Mouse (Mus musculus): Measurements from ENCODE around the gene Cd81. TPM values are rescaled to one million over a fixed set of nuclear protein-coding genes. Genes with fewer than 3 reads are reported as not detected.

Cd81 gene
- polyA plus RNA-seq, 1 experiment from 2014 or later, result 472 TPM

DNA sequence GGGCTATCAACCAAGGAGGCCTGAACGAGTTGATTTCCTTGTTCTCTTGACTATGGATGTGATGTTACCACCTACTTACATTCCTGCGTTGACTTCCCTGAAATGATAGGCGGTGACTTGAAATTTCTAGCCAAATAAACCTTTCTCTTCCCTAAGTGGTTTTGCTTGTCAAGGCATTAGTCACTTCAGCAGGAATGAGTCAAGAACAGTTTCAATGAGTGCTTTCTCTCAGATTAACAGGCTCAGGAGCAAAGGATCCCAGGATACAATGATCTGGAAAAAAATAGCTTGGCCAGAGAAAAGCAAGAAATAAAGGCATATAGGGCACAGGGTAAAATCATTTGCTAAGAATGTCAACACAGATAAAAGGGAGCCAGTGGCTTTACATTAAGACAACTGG is 27.0 kb upstream of the Cd81 start:
- peaks cover 8% of the 10 kb centered on the region; the same call in 1 of the 2 replicates for H3K4me1 ChIP-seq
- H3K36me3 ChIP-seq, result peaks cover 5% of the 10 kb centered on the region; the same call in 1 of the 2 replicates
- DNase-seq (ENCODE audit: low spot score), result no peak
- WGBS, result 86% methylated on average over 3 of the region's 3 CpGs
- H3K27me3 ChIP-seq (ENCODE audit: insufficient read depth, poor library complexity, severe bottlenecking), result no peaks in the 10 kb centered on the region
- H3K27ac ChIP-seq, result no peak overlapping the region
- H3K4me3 ChIP-seq, result no peak overlapping the region
- no peaks in the 10 kb centered on the region for H3K9me3 ChIP-seq

- Histone ChIP-seq H3K27ac (no peak overlapping the region), H3K4me3 (no peak overlapping the region)
These were observed 25.3 kb upstream of the Cd81 start for GRCm38 (mm10) chr7:143027196-143027595.

DNA sequence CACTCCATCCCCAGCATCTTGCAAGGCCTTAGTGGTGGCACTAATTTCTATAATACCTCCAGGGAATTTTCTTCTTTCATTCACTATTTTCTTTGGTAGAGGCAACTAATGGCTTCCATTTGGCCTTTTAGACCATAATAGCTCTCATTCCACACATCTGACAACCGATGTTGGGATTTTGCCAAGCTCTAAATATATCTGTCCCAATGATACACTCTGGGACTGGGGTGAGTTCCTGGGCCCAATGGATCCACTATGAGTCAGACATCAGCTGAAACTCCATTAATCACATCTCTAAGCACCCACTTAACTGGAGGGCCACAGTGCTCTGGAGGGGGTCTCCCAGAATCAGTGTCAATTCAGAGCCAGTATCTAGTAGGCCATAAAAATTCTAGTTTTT is 20.7 kb upstream of the Cd81 start:
- Histone ChIP-seq H3K4me3 (no peak overlapping the region), H3K36me3 (peaks cover 9% of the 10 kb centered on the region; the same call in 1 of the 2 replicates), H3K9me3 (no peaks in the 10 kb centered on the region), H3K4me1 (peaks cover 8% of the 10 kb centered on the region; the same call in 1 of the 2 replicates), H3K27ac (no peak overlapping the region), H3K27me3 (ENCODE audit: insufficient read depth, poor library complexity, severe bottlenecking) (no peaks in the 10 kb centered on the region)
- DNase-seq (ENCODE audit: low spot score), result no peak
- 75% methylated on average over 1 of the region's 1 CpGs for WGBS

More at GRCm38 (mm10) chr7:143027196-143027595, 25.3 kb upstream of the Cd81 start:
- Histone ChIP-seq H3K9me3 (no peaks in the 10 kb centered on the region), H3K4me1 (peaks cover 8% of the 10 kb centered on the region; the same call in 1 of the 2 replicates), H3K27me3 (ENCODE audit: insufficient read depth, poor library complexity, severe bottlenecking) (no peaks in the 10 kb centered on the region), H3K36me3 (peaks cover 5% of the 10 kb centered on the region; the same call in 1 of the 2 replicates)
- DNase-seq (ENCODE audit: low spot score), result no peak
- 92% methylated on average over 4 of the region's 4 CpGs for WGBS

GRCm38 (mm10) chr7:143033581-143033980 is 19.0 kb upstream of the Cd81 start:
- H3K27me3 ChIP-seq (ENCODE audit: insufficient read depth, poor library complexity, severe bottlenecking), result no peaks in the 10 kb centered on the region
- H3K4me1 ChIP-seq, result no peaks in the 10 kb centered on the region
- H3K9me3 ChIP-seq, result no peaks in the 10 kb centered on the region
- H3K27ac ChIP-seq, result no peak overlapping the region
- no peak overlapping the region for H3K4me3 ChIP-seq
- peaks cover 9% of the 10 kb centered on the region; the same call in 1 of the 2 replicates for H3K36me3 ChIP-seq
- 86% methylated on average over 4 of the region's 4 CpGs for WGBS
- DNase-seq (ENCODE audit: low spot score), result no peak

DNA sequence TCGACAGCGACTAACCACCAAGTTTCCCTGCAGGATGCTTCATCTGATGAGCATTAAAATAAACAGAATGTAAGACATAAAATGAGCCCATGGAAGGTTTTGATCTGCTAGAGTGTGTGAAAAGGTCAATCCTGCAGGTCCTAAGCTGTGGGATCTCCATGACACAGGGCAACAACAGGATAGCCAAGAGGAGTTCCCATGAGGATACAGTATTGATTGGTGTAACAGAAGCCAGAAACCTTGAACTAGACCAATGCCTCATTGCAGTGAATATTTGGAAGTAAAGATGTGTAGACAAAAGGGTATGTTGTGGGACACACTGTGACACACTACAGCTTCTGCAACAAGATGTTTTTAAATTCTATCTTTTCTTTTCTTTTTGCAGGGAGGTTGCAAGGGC is 18.4 kb upstream of the Cd81 start:
- Histone ChIP-seq H3K27ac (no peak overlapping the region), H3K4me3 (no peak overlapping the region), H3K4me1 (no peaks in the 10 kb centered on the region), H3K27me3 (ENCODE audit: insufficient read depth, poor library complexity, severe bottlenecking) (no peaks in the 10 kb centered on the region), H3K9me3 (no peaks in the 10 kb centered on the region), H3K36me3 (peaks cover 9% of the 10 kb centered on the region; the same call in 1 of the 2 replicates)
- DNase-seq (ENCODE audit: low spot score), result no peak
- WGBS, result 90% methylated on average over 2 of the region's 2 CpGs

GRCm38 (mm10) chr7:143034519-143035450 is 17.8 kb upstream of the Cd81 start:
- H3K27me3 ChIP-seq (ENCODE audit: insufficient read depth, poor library complexity, severe bottlenecking), result no peaks in the 10 kb centered on the region
- WGBS, result 86% methylated on average over 8 of the region's 8 CpGs
- no peak for DNase-seq (ENCODE audit: low spot score)
- peaks cover 9% of the 10 kb centered on the region; the same call in 1 of the 2 replicates for H3K36me3 ChIP-seq
- no peak overlapping the region for H3K4me3 ChIP-seq
- H3K9me3 ChIP-seq, result no peaks in the 10 kb centered on the region
- H3K4me1 ChIP-seq, result no peaks in the 10 kb centered on the region
- H3K27ac ChIP-seq, result no peak overlapping the region

DNA sequence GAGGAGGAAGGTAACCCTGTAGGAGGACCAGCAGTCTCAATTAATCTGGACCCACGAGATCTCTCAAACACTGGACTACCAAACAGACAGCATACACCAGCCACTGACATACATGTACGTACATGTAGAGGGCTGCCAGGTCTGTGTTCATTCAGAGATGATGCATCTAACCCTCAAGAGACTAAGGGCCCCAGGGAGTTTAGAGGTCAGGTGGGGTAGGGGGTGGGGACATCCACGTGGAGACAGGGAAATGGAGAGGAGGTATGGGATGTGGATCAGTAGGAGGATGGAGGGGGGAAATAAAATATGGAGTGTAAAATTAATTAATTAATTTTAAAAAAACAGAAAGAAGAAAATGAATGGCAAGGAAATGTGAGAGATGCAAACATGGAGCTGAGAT is 15.8 kb upstream of the Cd81 start:
- Histone ChIP-seq H3K27ac (no peak overlapping the region), H3K9me3 (no peaks in the 10 kb centered on the region), H3K27me3 (ENCODE audit: insufficient read depth, poor library complexity, severe bottlenecking) (no peaks in the 10 kb centered on the region), H3K4me1 (peaks cover 8% of the 10 kb centered on the region), H3K36me3 (peaks cover 9% of the 10 kb centered on the region; the same call in 1 of the 2 replicates), H3K4me3 (no peak overlapping the region)
- DNase-seq (ENCODE audit: low spot score), result no peak
- WGBS, result 78% methylated on average over 3 of the region's 3 CpGs

GRCm38 (mm10) chr7:143037306-143037705 is 15.2 kb upstream of the Cd81 start:
- Histone ChIP-seq H3K36me3 (peaks cover 9% of the 10 kb centered on the region; the same call in 1 of the 2 replicates), H3K9me3 (no peaks in the 10 kb centered on the region), H3K27me3 (ENCODE audit: insufficient read depth, poor library complexity, severe bottlenecking) (no peaks in the 10 kb centered on the region), H3K4me3 (no peak overlapping the region), H3K4me1 (peaks cover 13% of the 10 kb centered on the region), H3K27ac (no peak overlapping the region)
- WGBS, result 89% methylated on average over 4 of the region's 4 CpGs
- no peak for DNase-seq (ENCODE audit: low spot score)

- peaks cover 9% of the 10 kb centered on the region; the same call in 1 of the 2 replicates for H3K36me3 ChIP-seq
- no peak overlapping the region for H3K4me3 ChIP-seq
- no peak overlapping the region for H3K27ac ChIP-seq
- no peaks in the 10 kb centered on the region for H3K9me3 ChIP-seq
- peaks cover 20% of the 10 kb centered on the region for H3K4me1 ChIP-seq
- WGBS, result 86% methylated on average over 3 of the region's 3 CpGs
- H3K27me3 ChIP-seq (ENCODE audit: insufficient read depth, poor library complexity, severe bottlenecking), result no peaks in the 10 kb centered on the region
- DNase-seq (ENCODE audit: low spot score), result no peak
These were observed 14.2 kb upstream of the Cd81 start for GRCm38 (mm10) chr7:143038174-143038931.

GRCm38 (mm10) chr7:143040561-143040960 is 12.0 kb upstream of the Cd81 start:
- Histone ChIP-seq H3K4me3 (no peak overlapping the region), H3K27ac (no peak overlapping the region), H3K9me3 (no peaks in the 10 kb centered on the region), H3K27me3 (ENCODE audit: insufficient read depth, poor library complexity, severe bottlenecking) (no peaks in the 10 kb centered on the region), H3K36me3 (peaks cover 4% of the 10 kb centered on the region; the same call in 1 of the 2 replicates), H3K4me1 (peaks cover 20% of the 10 kb centered on the region)
- 92% methylated on average over 3 of the region's 3 CpGs for WGBS
- no peak for DNase-seq (ENCODE audit: low spot score)

DNA sequence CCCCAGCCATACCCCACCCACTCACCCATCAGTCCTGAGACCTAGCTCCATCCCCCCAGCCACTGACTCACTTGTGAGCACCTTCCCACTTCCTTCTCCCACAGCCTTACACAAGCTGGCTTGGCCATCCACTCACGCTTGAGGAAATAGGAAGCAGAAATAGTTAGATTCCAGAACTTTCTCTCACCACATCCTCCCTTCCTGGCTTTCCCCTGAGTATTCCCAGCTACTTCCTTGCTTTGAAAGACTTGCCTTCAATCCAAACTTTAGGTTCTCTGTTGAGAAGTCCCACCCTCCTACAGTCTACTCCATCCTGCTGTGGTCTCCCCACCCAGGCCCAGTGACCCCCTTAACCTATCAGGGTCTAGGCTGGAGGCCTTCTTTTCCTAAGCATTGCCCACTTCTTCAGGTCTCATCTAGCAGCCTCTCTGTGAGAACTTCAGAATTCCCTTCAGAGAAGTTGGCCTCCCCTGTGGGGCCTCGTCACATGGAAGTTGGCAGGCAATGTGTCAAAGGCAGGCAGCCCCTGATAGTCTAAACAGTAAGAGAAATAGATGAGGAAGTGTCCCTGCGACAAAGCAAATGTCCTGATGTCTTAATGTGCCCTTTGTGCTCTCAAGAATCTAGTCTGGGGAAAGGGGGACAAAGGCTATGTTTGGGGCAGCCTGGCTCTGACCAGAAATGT is 11.3 kb upstream of the Cd81 start:
- peaks cover 4% of the 10 kb centered on the region; the same call in 1 of the 2 replicates for H3K36me3 ChIP-seq
- peak overlapping the region; percentile 68 for H3K27ac ChIP-seq
- 67% methylated on average over 3 of the region's 3 CpGs for WGBS
- peaks cover 20% of the 10 kb centered on the region for H3K4me1 ChIP-seq
- H3K4me3 ChIP-seq, result no peak overlapping the region
- no peaks in the 10 kb centered on the region for H3K27me3 ChIP-seq (ENCODE audit: insufficient read depth, poor library complexity, severe bottlenecking)
- H3K9me3 ChIP-seq, result no peaks in the 10 kb centered on the region
- DNase-seq (ENCODE audit: low spot score), result no peak

GRCm38 (mm10) chr7:143042089-143042488 is 10.4 kb upstream of the Cd81 start:
- H3K4me3 ChIP-seq, result no peak overlapping the region
- no peak for DNase-seq (ENCODE audit: low spot score)
- no peaks in the 10 kb centered on the region for H3K27me3 ChIP-seq (ENCODE audit: insufficient read depth, poor library complexity, severe bottlenecking)
- H3K4me1 ChIP-seq, result peaks cover 20% of the 10 kb centered on the region
- H3K9me3 ChIP-seq, result no peaks in the 10 kb centered on the region
- 47% methylated on average over 3 of the region's 3 CpGs for WGBS
- H3K27ac ChIP-seq, result peak overlapping the region; percentile 68
- H3K36me3 ChIP-seq, result no peaks in the 10 kb centered on the region

Measured in heart, embryonic 10.5 days (tissue).